Mouse (Mus musculus): ENCODE data around the gene Gm28308.

DNA sequence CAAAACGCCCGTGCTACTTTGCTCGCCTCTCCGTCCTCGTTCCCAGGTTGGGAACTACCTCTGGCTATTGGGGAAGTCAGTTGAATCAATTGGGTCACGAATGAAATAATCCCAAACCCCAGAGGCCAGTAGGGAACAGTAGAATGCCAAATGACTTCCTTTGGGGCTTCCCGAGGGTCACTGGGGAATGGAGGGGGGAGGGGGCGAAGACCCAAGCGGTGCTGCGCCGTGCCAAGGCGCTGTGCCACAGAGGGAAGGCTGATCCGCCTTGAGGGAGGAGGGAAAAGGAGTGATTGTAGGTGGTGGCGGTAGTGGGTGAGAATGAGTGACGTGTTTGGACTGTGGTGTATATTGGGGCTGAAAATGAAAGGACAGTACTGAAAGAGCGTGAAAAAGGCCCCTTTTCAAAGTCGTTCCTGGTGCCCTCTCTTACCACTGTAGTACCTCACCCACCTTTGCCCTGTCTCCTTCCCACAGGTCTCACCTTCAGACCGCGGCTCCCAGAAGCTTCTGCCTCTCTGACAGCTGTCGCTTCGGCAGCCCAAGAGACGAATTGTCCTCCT, 502 bp downstream of the Gm28308 start:
- TF ChIP-seq CTCF (IDR thresholded peaks at IDR 0.05; ENCODE audit: borderline replicate concordance, extremely low read depth, insufficient read depth, insufficient read length) (no peak), POLR2A (IDR thresholded peaks at IDR 0.05; ENCODE audit: borderline replicate concordance, extremely low read depth, insufficient read depth, insufficient read length, poor library complexity, severe bottlenecking) (no peak)
